Mouse (Mus musculus): ENCODE measurements around the gene 1700016C15Rik. TPM values are rescaled to one million over a fixed set of nuclear protein-coding genes. Genes with fewer than 3 reads are reported as not detected.

Gene 1700016C15Rik
- total RNA-seq (2015; ENCODE audit: low replicate concordance), result not detected in 2 replicates
- total RNA-seq (2017; ENCODE audit: low replicate concordance), result not detected in 2 replicates

DNA sequence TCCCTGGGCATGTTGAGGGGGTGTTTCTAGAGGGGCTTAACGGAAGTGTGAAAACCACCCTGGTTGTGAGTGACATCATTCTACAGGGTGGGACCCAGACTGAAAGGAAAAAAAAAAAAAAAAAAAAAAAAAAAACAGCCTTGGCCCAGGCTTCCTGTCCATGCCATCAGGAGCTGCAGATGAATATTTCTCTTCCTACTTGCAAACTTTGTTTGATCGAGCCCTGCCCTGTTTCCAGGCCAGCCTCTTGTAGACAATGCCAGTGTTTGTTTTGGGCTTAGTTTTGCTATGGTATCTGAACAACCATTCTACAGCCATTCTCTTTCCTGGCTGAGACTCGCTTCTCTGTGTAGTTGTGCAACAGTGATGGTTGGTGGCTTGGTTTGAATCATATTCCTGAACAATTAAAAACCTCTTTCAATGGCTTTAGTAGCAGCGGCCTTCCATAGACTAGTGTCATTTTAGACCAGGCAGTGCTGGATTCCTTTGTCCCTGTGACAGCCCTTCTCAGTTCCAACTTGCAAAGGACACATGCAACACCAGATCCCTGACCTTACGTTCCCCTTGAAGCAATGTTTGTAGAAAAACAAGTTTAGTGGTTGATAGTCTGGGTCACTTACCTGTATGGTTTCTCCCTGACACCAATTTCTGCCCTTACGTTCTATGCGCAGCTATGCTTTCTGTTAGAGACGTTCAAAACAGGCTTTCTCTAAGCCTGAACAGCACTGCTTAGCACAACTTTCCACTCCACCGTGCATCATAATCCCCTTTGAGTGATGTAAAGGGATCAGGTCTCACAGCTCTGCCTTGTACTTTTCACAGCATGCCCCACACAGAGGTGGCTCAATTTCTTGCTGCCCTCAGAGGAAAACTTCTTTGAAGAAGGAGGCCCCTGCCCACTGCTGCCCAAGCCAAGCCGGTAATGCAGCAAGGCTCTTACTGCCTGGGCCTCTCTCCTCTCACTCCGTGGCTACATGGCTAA is at the start of gene 1700016C15Rik:
Gene 1700016C15Rik, plus strand, starts transcription at position 772 of the 982 bp plus-strand sequence.
- no peak for ATAC-seq (replicated peaks; ENCODE audit: low FRiP score, poor library complexity, severe bottlenecking)

DNA sequence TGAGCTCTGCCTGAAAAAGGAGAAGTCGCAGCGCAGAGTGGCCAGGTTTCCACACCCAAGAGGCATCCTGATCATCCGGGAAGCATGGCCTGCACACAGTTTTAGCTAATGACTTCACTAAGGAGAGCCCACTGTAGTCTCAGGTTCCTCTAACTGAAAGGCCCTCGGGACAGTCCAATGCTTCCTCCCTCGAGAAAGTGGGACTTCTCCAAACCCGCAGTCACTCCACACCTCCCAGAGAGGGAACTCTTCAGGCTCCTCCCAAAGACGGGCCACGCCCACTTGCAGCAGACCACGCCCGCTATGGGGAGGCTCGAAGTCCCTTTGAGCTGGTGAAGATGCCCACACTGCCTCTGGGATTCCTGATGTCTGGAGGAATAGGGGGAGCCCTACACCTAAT is 48.4 kb upstream of the 1700016C15Rik start:
- ATAC-seq (replicated peaks; ENCODE audit: low FRiP score, poor library complexity, severe bottlenecking), result peak; percentile 69; the same call in 1 of the 2 replicates

DNA sequence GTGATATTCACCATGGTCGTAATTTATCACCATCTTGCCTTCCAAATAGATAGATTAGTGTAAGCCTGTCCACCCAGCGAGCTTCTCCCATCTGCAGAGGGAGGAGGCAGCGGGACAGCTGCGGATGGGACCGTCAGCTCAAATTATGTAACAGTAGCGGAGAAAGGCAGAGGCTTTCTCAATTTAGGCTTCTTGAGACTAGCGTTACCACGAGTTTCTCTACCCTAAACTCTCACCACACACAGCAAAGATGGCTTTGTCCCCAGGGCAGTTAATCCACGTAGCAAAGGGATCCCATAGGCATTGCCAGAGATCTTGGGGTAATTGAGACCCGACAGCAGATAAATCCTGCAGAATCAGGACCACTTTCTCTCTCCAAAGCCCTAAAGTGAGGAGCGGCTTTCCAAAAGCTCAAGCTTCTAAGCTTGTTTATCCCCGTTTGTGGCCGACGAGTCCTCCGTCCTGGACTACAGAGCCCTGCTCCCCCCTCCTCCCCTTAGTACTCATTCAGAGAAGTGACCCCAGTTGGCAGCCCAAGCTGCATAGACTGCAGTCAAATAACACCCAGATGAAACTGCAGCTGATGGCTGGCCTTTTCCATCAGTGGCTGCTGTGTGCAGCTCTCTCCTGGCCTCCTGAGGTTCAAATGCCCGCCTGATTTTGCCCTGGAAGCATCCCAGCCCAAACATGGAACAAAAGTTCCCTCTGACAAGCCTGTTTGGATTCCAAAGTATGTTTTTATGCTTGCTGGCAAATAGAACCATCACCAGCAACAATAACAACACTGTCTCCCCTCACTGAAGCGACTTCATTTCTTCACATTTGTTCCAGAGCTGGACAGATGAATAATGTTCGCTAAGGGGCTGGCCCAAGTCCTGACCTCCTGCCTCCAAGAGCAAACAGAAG is 45.4 kb upstream of the 1700016C15Rik start:
- ATAC-seq (replicated peaks; ENCODE audit: low FRiP score, poor library complexity, severe bottlenecking), result no peak

DNA sequence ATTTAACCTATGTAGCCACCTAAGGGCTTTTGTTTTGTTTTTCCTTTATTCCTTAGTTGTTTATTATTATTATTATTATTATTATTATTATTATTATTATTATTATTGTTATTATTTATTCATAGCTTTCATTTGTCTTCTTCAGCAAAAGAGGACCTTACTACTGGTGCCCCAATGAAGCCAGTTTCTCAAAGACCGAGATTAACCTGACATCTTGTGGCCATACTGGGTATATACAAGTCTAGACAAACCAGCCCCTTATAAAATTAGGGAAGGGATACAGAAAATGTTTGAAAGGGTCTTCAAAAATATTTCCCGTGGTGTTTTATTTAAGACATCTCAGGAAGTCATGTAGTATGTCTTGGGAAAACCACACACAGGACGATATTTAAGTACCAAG is 44.7 kb upstream of the 1700016C15Rik start:
- no peak for ATAC-seq (replicated peaks; ENCODE audit: low FRiP score, poor library complexity, severe bottlenecking)

DNA sequence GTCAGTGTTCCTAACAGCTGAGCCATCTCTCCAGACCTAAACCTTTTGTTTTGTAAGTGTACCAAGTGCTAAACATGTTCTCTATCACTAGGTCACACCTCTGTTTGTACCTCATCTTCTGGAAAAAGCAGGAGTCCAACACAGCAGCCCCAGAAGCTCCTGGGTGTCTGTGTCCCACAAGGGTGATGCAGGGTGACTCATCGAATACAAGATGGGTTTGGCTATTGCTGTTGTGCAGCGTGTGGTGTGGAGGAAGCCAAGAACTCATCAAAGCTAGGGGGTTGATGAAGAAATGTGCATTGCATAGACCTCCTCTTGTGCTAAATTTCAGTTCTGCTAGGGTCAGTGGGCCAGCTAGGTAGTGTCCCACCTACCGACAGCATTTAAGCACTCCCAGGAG is 43.5 kb upstream of the 1700016C15Rik start:
- ATAC-seq (replicated peaks; ENCODE audit: low FRiP score, poor library complexity, severe bottlenecking), result no peak

DNA sequence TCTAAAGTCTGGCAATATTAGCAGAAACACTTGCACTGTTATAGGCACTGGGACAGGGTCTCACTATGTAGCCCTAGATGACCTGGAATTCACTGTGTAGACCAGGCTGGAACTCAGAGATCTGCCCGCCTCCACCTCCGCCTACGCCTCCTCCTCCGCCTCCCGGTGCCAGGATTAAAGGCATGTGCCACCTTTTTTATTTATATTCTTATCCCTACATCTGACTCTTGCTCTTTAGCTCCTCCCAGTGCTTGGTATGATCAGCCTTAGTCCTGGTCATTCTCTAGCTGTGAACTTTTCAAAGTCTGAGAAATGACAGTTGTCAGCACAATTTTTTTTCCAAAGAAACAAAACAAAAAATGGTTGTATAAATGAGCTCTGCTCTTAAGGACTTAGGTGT is 42.6 kb upstream of the 1700016C15Rik start:
- ATAC-seq (replicated peaks; ENCODE audit: low FRiP score, poor library complexity, severe bottlenecking), result no peak

DNA sequence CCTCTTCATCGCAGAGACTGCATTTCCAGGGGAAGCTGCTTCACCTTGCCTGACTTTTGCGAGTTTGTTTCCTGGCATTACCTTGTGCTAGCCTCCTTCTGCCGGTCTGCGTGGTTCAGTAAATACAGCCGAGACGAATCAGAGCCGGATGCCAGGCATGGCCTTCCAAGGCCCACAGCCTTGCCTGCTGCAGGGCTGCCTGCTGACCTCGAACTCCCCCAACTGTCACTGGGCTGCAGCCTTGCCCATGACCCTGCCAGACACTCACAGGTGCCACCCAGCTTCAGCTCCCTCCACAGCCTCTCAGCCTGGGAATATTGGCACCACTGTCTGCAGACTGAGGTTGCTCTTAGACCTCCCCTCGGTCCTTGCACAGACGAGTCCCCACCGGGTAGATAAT is 37.1 kb upstream of the 1700016C15Rik start:
- ATAC-seq (replicated peaks; ENCODE audit: low FRiP score, poor library complexity, severe bottlenecking), result no peak

DNA sequence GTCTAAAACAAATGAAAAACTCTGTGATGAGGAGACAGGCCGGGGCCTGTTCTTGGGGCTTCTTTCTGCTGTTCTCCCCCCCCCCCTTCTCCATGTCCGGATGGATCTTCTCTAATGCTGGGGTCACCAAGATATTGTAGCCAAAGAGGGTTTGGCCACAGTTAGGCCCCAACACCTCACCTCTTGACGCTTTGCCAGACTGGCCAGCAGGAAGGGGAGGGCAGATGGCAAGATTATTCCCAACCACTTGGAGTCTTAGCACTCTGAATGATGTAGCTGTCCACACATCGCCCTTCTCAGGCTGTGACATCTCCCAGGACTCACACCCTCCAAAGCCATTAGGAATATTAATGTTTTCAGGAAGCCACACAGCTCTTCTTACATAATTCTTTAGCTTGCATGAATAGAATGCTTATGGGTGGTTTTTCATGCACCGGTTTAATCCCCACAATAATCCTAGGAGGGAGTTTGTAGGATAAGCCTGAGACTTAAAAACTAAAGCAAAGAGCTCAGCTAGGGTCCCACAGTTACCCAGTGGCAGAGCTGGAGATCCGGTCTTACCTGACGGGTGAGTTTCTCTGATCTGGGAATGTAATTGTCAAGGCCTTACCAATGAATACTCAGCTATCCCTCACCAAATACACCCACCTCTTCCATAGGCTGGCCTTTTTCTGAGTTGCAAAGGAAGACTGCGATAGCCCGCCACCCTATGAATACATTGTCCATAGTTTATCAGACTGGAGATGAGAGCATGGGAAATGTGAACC is 35.9 kb upstream of the 1700016C15Rik start:
- no peak for ATAC-seq (replicated peaks; ENCODE audit: low FRiP score, poor library complexity, severe bottlenecking)

DNA sequence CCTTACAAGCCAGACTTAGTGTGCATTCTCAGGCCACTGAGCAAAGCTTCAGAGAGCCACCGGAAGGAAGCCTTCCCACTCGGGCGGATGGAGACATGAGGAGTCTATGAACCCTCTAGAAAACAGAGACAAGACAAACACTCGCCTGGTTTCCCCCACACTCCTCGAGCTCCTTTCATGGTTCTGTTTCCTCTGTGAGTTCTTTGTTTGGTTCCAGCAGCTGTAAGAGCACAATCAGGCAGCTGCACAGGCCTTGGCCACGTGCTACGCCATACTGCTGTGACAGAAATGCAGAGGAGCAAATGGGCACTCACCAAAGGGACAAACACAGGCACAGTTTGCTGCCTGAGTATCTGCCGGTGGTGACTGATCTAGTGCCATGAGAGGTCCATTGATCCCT is 29.1 kb upstream of the 1700016C15Rik start:
- no peak for ATAC-seq (replicated peaks; ENCODE audit: low FRiP score, poor library complexity, severe bottlenecking)

DNA sequence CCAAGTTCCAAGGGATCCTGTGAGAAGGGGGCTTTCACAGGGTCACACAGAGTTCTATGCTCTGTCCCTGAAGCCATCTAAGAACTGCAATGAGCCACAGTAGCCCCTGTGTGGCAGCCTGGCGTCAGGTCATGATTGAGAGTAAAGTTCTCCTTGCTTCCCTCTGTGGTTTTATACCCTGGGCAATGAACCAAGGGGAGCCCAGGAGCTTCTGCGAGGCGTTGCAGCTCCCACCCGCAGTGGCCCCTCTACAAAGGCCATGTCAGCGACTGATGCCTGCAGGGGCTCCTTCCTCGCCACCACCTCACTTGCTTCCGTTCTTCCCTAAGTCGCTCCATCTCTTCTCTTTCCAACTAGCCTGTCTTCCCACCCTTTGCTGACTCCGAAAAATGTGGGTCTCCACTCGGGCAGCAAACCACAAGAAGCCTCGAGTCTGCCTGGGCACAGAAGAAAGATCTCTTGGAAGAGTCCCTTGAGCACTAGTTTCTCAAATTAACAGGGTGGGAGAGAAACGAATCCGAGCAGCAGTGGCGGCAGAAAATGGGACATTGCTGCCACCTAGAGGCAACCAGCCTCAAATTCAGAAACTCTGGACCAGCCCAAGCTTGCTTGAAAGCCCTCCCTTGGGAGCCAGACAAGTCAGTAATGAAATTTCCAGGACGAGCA is 27.0 kb upstream of the 1700016C15Rik start:
- ATAC-seq (replicated peaks; ENCODE audit: low FRiP score, poor library complexity, severe bottlenecking), result peak; percentile 76; the same call in 1 of the 2 replicates

DNA sequence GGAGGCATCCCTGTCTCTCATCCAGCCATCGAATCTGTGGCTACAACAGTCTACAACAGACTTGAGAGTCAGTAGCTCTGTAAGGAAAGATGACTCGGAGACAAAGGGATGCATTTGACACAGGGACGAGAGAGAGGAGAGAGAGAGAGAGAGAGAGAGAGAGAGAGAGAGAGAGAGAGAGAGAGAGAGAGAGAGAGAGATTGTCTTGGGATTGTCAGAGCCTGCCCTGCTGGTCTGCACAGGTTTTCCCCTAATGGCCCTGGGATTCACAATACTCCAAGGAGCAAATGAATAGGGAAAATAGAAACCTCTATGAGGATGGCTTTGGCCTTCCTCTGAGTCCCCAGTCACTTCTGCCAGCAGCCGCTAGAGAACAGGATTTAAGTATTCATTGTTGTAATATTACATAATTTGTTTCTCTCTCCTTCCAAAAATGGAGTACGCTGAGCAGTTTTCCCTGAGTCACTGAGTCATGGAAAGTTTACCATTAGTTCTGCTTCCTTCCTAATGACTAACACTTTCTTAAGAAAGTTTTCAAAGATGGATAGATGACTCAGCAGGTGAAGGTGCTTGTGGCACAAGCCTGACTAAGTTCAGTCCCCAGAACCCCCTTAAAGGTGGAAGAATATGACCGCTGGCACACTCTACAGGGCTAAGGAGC is 26.3 kb upstream of the 1700016C15Rik start:
- ATAC-seq (replicated peaks; ENCODE audit: low FRiP score, poor library complexity, severe bottlenecking), result 0 out of 2 replicates have a peak, but pooled peaks have one; percentile 27

DNA sequence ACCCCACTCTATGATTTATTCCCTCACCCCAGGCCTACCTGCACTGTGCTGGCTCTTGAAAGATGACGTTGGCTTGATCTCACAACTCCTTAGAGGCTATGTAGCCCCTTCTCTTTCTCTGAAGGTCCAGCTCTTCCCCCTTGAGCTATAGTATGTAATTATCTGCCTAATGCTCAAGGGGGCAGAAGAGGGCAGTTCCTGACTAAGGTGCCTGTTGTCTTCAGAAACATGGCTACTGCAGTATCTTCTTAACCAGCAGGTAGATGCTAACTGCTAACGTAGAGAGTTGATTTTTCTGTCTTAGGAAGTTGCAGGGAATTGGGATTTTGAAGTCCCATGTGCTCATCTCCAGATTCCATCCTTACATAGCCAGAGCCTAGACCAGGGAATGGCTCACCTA is 24.4 kb upstream of the 1700016C15Rik start:
- ATAC-seq (replicated peaks; ENCODE audit: low FRiP score, poor library complexity, severe bottlenecking), result no peak

DNA sequence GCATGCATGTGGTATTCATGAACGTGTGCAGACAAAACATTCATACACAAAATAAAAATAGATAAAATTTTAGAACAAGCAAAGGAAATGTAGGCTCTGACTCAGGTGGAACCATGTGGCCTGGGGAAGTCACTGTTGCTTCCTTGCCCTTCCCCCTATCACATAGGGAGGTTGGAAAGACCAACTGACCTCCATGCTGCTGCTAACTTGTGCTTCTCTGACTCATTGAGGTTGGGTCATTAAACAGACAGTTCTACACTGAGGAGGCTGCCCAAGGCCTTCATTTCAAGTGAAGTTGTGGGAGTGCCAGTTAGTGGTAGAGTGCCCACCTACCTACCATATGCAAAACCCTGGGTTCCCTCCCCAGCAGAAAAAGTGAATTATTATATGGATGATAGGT is 22.0 kb upstream of the 1700016C15Rik start:
- no peak for ATAC-seq (replicated peaks; ENCODE audit: low FRiP score, poor library complexity, severe bottlenecking)

DNA sequence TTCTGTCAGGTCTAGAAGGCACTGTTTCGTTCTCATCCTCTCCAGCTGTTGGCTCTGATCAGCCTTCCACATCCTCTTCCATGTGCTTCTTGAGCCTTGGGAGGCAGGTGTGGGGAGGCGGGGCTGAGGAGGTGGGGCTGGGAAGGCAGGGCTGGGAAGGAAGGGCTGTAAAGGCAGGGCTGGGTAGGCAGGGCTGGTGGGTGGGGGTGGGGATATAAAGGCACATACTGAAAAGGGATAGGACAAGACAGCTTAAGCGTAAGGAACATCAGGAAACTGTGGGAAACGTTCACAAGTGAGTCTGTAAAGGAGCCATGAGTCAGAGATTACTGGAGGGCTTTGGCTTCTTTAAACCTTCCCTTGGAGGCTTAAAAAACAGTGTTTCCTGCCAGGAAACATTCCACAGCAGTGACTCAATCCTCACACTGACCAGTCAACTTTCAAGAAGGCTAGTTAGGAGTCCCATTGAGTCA is 21.0 kb upstream of the 1700016C15Rik start:
- no peak for ATAC-seq (replicated peaks; ENCODE audit: low FRiP score, poor library complexity, severe bottlenecking)

DNA sequence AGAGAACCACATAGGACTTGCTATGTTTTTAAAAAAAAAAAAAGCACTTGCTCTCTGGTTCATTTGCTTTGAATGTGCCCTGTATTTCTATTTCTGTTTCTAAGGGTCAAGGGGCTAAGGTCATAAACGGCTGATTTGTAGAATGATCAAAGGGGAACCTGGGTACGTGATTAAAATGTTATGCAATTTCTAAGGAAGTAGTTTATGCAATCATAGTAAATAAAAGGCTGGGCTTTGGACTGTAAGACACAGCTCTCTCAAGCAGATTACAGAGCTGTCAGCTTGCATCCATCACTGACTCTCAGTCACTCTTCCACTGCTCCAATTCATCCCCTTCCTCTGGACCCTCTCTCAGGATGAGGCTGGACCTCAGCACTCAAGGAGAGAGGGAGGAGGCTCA is 18.6 kb upstream of the 1700016C15Rik start:
- no peak for ATAC-seq (replicated peaks; ENCODE audit: low FRiP score, poor library complexity, severe bottlenecking)

DNA sequence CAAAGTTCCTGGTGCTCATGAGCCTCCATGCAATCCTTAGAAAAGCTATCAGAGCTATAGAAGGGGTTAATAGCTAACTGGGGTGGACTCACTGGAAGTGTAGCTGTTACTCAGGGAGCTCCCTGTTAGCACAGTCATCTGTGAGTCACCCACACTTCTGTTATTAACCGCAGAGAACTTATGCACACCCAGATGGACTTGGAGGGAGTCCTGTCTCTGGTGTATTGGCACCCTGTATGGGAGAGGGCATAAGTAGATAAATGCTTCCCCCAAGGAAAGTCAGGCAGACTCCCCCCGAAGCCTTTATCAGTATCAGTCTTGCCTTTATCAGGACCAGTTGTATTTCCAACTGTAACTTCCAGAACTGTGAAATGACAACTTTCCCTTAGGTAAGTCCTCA is 18.2 kb upstream of the 1700016C15Rik start:
- no peak for ATAC-seq (replicated peaks; ENCODE audit: low FRiP score, poor library complexity, severe bottlenecking)

DNA sequence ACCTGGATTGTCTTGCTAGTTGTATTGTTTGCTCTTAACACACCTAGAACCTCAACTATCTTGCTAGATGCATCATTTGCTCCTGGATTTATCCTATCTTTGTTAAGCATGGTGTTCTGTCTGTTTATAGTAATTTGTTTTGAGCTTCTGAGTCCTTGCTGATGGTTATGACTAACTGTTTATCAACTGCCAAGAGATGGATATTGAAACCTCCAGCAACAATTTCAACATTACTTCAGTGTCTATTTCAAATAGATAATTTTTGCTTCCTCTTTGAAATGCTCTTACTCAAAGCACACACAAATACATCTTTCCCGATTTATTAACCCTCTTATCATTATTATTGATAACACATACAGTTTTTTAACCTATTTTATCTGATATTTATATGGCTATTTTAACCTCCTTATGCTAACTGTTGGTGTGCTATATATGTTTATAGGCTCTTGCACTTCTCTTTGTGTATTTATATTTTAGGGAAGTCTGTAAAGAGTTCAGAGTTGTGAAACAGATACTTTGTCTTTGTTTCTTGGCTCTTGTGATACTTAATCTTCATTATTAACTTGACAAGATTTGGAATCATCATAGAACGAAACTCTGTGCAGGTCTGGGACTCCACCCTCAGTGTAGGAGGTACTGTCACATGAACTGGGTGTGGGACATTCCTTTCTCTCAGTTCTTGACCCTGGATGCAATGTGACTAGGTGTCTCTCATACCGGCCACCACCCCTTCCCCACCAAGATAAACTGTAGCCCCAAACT is 15.8 kb upstream of the 1700016C15Rik start:
- no peak for ATAC-seq (replicated peaks; ENCODE audit: low FRiP score, poor library complexity, severe bottlenecking)

All from erythroblast, adult 5-6 weeks (primary cell).